Mouse (Mus musculus): ENCODE results near the gene Knop1. TPM values are rescaled to one million over a fixed set of nuclear protein-coding genes. Genes with fewer than 3 reads are reported as not detected.

Gene Knop1
- 10 to 100 TPM; 32.5 to 35.2 TPM for total RNA-seq (2021)
- long read RNA-seq, experiment 1, full-length matches to known transcripts, result 36 of 48 reads
- long read RNA-seq, experiment 1, partial matches to known transcripts, result 2 of 48 reads
- long read RNA-seq, experiment 1, other reads (novel, unspliced or antisense), result 10 of 48 reads
- long read RNA-seq, experiment 2, full-length matches to known transcripts, result 39 of 59 reads
- long read RNA-seq, experiment 2, partial matches to known transcripts, result 6 of 59 reads
- long read RNA-seq, experiment 2, other reads (novel, unspliced or antisense), result 14 of 59 reads

- DNase-seq (ENCODE audit: low spot score in 2 of 2), result no peak
Measured at GRCm38 (mm10) chr7:118855877-118856304, at the start of gene Knop1. Gene Knop1, minus strand, starts transcription at chr7:118856254.

- no peak for DNase-seq (ENCODE audit: low spot score in 2 of 2)
Measured at GRCm38 (mm10) chr7:118904530-118904929, 48.5 kb upstream of the Knop1 start.

GRCm38 (mm10) chr7:118903879-118904278 is 47.8 kb upstream of the Knop1 start:
- DNase-seq (ENCODE audit: low spot score in 2 of 2), result no peak

- DNase-seq (ENCODE audit: low spot score in 2 of 2), result peak in 1 of 2 experiments; percentile 23
Measured at GRCm38 (mm10) chr7:118902944-118903343, 46.9 kb upstream of the Knop1 start.

- DNase-seq (ENCODE audit: low spot score in 2 of 2), result no peak
Measured at GRCm38 (mm10) chr7:118900090-118900489, 44.0 kb upstream of the Knop1 start.

GRCm38 (mm10) chr7:118898063-118898462 is 42.0 kb upstream of the Knop1 start:
- DNase-seq (ENCODE audit: low spot score in 2 of 2), result no peak

- no peak for DNase-seq (ENCODE audit: low spot score in 2 of 2)
Measured at GRCm38 (mm10) chr7:118895469-118896450, 39.7 kb upstream of the Knop1 start.

- DNase-seq (ENCODE audit: low spot score in 2 of 2), result no peak
Measured at GRCm38 (mm10) chr7:118889046-118889680, 33.1 kb upstream of the Knop1 start.

GRCm38 (mm10) chr7:118887303-118888055 is 31.4 kb upstream of the Knop1 start:
- no peak for DNase-seq (ENCODE audit: low spot score in 2 of 2)

GRCm38 (mm10) chr7:118884969-118885368 is 28.9 kb upstream of the Knop1 start:
- no peak for DNase-seq (ENCODE audit: low spot score in 2 of 2)

- no peak for DNase-seq (ENCODE audit: low spot score in 2 of 2)
Measured at GRCm38 (mm10) chr7:118883957-118884356, 27.9 kb upstream of the Knop1 start.

GRCm38 (mm10) chr7:118879466-118880029 is 23.5 kb upstream of the Knop1 start:
- DNase-seq (ENCODE audit: low spot score in 2 of 2), result no peak

- DNase-seq (ENCODE audit: low spot score in 2 of 2), result no peak
Measured at GRCm38 (mm10) chr7:118865362-118865761, 9.3 kb upstream of the Knop1 start.

- no peak for DNase-seq (ENCODE audit: low spot score in 2 of 2)
Measured at GRCm38 (mm10) chr7:118858640-118859039, 2.6 kb upstream of the Knop1 start.

GRCm38 (mm10) chr7:118855171-118855876 is 730 bp downstream of the Knop1 start, which contains the start of gene Iqck:
Gene Iqck, plus strand, starts transcription at chr7:118855752.
- peak; percentile 85 to 94 for DNase-seq (ENCODE audit: low spot score in 2 of 2)

- no peak for DNase-seq (ENCODE audit: low spot score in 2 of 2)
Measured at GRCm38 (mm10) chr7:118854606-118855005, 1.4 kb downstream of the Knop1 start.

- no peak for DNase-seq (ENCODE audit: low spot score in 2 of 2)
Measured at GRCm38 (mm10) chr7:118852611-118853010, 3.4 kb downstream of the Knop1 start.

GRCm38 (mm10) chr7:118851571-118851970 is 4.5 kb downstream of the Knop1 start:
- no peak for DNase-seq (ENCODE audit: low spot score in 2 of 2)

- no peak for DNase-seq (ENCODE audit: low spot score in 2 of 2)
Measured at GRCm38 (mm10) chr7:118850676-118851290, 5.3 kb downstream of the Knop1 start.

Data from gastrocnemius, postnatal 4 days (tissue).